Mouse (Mus musculus) kidney, embryonic 14.5 days (tissue): Measurements from ENCODE around the gene Tex12. TPM values are rescaled to one million over a fixed set of nuclear protein-coding genes. Genes with fewer than 3 reads are reported as not detected.

Source experiments
- ATAC-seq: fragments of 200-750 bp; cut with Nextera tagmentation; 2 replicates; pipeline ENCODE4 v1.8.0; 2017; ENCODE audit warnings: moderate number of reproducible peaks, mild to moderate bottlenecking, moderate TSS enrichment, moderate library complexity; ENCODE audit not compliant: low FRiP score, low TSS enrichment
- H3K27ac ChIP-seq: fragments of 300-500 bp; sonication (generic); 2 replicates; pipeline ENCODE4 v1.5.1; 2014; ENCODE audit warnings: low read depth, mild to moderate bottlenecking, low read length, moderate library complexity, mixed read lengths
- H3K27me3 ChIP-seq: fragments of 300-500 bp; sonication (generic); 2 replicates; pipeline ENCODE4 v1.6.1; 2014; ENCODE audit warnings: mild to moderate bottlenecking, low read length; ENCODE audit not compliant: control insufficient read depth, insufficient read depth
- H3K36me3 ChIP-seq: fragments of 300-500 bp; sonication (generic); 2 replicates; pipeline ENCODE4 v1.6.1; 2014; ENCODE audit warnings: low read length, mixed read lengths; ENCODE audit not compliant: control insufficient read depth, insufficient read depth
- H3K4me1 ChIP-seq: fragments of 300-500 bp; sonication (generic); 2 replicates; pipeline ENCODE4 v1.6.1; 2014; ENCODE audit warnings: low read length, mixed read lengths; ENCODE audit not compliant: control insufficient read depth, insufficient read depth
- H3K4me2 ChIP-seq: fragments of 300-500 bp; sonication (generic); replicated peaks from 2 replicates; pipeline ENCODE4 v1.6.1; 2014; ENCODE audit warnings: low read depth, mild to moderate bottlenecking, low read length
- H3K4me3 ChIP-seq: fragments of 300-500 bp; sonication (generic); 2 replicates; pipeline ENCODE4 v1.5.1; 2014; ENCODE audit warnings: mild to moderate bottlenecking, low read length
- H3K9ac ChIP-seq: fragments of 300-500 bp; sonication (generic); 2 replicates; pipeline ENCODE4 v1.6.1; 2014; ENCODE audit warnings: low read depth, mild to moderate bottlenecking, low read length, moderate library complexity
- H3K9me3 ChIP-seq: fragments of 300-500 bp; sonication (generic); 2 replicates; pipeline ENCODE4 v1.6.1; 2016; ENCODE audit warnings: low read length; ENCODE audit not compliant: control insufficient read depth
- WGBS: fragments of 180-500 bp; shearing (Covaris S2); extraction: QIAGEN DNeasy Blood & Tissue Kit; methylation state at CpG from one replicate; pipeline ENCODE4 v1.1.7; 2014; 5-methylcytosine and 5-hydroxymethylcytosine counted together
- polyA plus RNA-seq: library from polyadenylated mRNA; unstranded; fragments of >200 nt; fragmentation: Nextera tagmentation; extraction: Ambion mirVana; gene quantifications from 2 replicates; pipeline ENCODE4 v1.2.1, GENCODE M21; 2014

The Tex12 gene
- polyA plus RNA-seq, 1 experiment from 2014 or later: not detected

GRCm38 (mm10) chr9:50565940-50566339 lies 4.8 kb upstream of the Tex12 start:
- no peaks in the 10 kb centered on the region; the same call in 1 of the 2 replicates for H3K9me3 ChIP-seq
- ATAC-seq: no peak
- H3K27me3 ChIP-seq: no peaks in the 10 kb centered on the region
- no peak overlapping the region for H3K9ac ChIP-seq
- H3K27ac ChIP-seq: no peak overlapping the region
- WGBS: 80% methylated on average over 4 of the region's 4 CpGs
- no peak overlapping the region for H3K4me3 ChIP-seq
- no peaks in the 10 kb centered on the region for H3K36me3 ChIP-seq
- no peaks in the 10 kb centered on the region for H3K4me1 ChIP-seq
- H3K4me2 ChIP-seq: no peak overlapping the region

- no peak for ATAC-seq
- WGBS: 81% methylated on average over 7 of the region's 7 CpGs
- Histone ChIP-seq H3K27ac (no peak overlapping the region), H3K9me3 (no peaks in the 10 kb centered on the region; the same call in 1 of the 2 replicates), H3K4me3 (no peak overlapping the region), H3K4me1 (no peaks in the 10 kb centered on the region), H3K27me3 (no peaks in the 10 kb centered on the region), H3K9ac (no peak overlapping the region), H3K36me3 (no peaks in the 10 kb centered on the region), H3K4me2 (no peak overlapping the region)
Observed at GRCm38 (mm10) chr9:50565173-50565572, 4.0 kb upstream of the Tex12 start.

- WGBS: 78% methylated on average over 2 of the region's 2 CpGs
- ATAC-seq: no peak
Observed at GRCm38 (mm10) chr9:50561918-50562360, 814 bp upstream of the Tex12 start.

GRCm38 (mm10) chr9:50555094-50555446 lies 6.1 kb downstream of the Tex12 start, which contains the start of gene Bco2:
Gene Bco2 (minus strand): TSS chr9:50555181.
- no peak for ATAC-seq
- no peak within 1 kb of the TSS; the same call in 1 of the 2 replicates for H3K9ac ChIP-seq
- H3K36me3 ChIP-seq: no peaks in the 10 kb centered on the region
- no peaks in the 10 kb centered on the region for H3K4me1 ChIP-seq
- H3K4me2 ChIP-seq: no peak within 1 kb of the TSS; the same call in 1 of the 2 replicates
- no peak within 1 kb of the TSS for H3K4me3 ChIP-seq
- no peaks in the 10 kb centered on the region for H3K9me3 ChIP-seq
- no peaks in the 10 kb centered on the region for H3K27me3 ChIP-seq
- WGBS: 29% methylated on average over 2 of the region's 2 CpGs
- H3K27ac ChIP-seq: no peak within 1 kb of the TSS

More at GRCm38 (mm10) chr9:50561918-50562360, 814 bp upstream of the Tex12 start:
- H3K36me3 ChIP-seq: no peaks in the 10 kb centered on the region
- no peaks in the 10 kb centered on the region for H3K4me1 ChIP-seq
- no peak overlapping the region for H3K4me3 ChIP-seq
- no peak overlapping the region for H3K9ac ChIP-seq
- H3K9me3 ChIP-seq: no peaks in the 10 kb centered on the region; the same call in 1 of the 2 replicates
- no peak overlapping the region for H3K27ac ChIP-seq
- H3K27me3 ChIP-seq: no peaks in the 10 kb centered on the region
- no peak overlapping the region for H3K4me2 ChIP-seq

GRCm38 (mm10) chr9:50554241-50555093 lies 6.7 kb downstream of the Tex12 start, which contains the start of gene Il18:
Gene Il18 (plus strand): TSS chr9:50554827.
- no peaks in the 10 kb centered on the region for H3K4me1 ChIP-seq
- 30% methylated on average over 12 of the region's 12 CpGs for WGBS
- no peaks in the 10 kb centered on the region for H3K9me3 ChIP-seq
- ATAC-seq: no peak
- H3K27ac ChIP-seq: no peak within 1 kb of the TSS
- H3K4me2 ChIP-seq: no peak within 1 kb of the TSS; the same call in 1 of the 2 replicates
- H3K27me3 ChIP-seq: no peaks in the 10 kb centered on the region
- no peak within 1 kb of the TSS; the same call in 1 of the 2 replicates for H3K9ac ChIP-seq
- no peak within 1 kb of the TSS for H3K4me3 ChIP-seq
- H3K36me3 ChIP-seq: no peaks in the 10 kb centered on the region

- no peaks in the 10 kb centered on the region for H3K4me1 ChIP-seq
- WGBS: 83% methylated on average over 2 of the region's 2 CpGs
- H3K9me3 ChIP-seq: no peaks in the 10 kb centered on the region
- ATAC-seq: no peak
- H3K4me2 ChIP-seq: no peak overlapping the region
- no peak overlapping the region for H3K4me3 ChIP-seq
- H3K36me3 ChIP-seq: no peaks in the 10 kb centered on the region
- H3K27me3 ChIP-seq: no peaks in the 10 kb centered on the region
- no peak overlapping the region for H3K27ac ChIP-seq
- no peak overlapping the region for H3K9ac ChIP-seq
Observed at GRCm38 (mm10) chr9:50553547-50553946, 7.6 kb downstream of the Tex12 start.

- ATAC-seq: no peak
Observed at GRCm38 (mm10) chr9:50552206-50552605, 8.9 kb downstream of the Tex12 start.

DNA sequence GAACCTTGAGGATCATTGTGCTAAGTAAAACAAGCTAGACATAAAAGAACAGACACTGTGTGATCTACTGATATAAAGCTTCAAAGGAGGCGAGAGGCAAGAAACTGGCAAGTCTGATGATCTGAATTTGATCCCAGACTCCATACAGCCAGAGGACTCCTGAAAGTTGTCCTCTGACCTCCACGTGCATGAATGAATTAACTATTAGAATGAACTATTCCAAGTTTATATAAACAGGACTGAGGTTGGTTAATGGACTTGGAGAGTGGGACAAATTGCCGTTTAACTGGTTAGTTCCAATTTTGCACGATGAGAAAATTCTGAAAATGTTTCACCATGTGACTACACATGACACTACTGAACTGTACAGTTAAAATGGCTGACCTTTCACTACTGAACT lies 12.2 kb downstream of the Tex12 start:
- Histone ChIP-seq H3K4me2 (no peak overlapping the region), H3K4me3 (no peak overlapping the region), H3K4me1 (no peaks in the 10 kb centered on the region), H3K9ac (no peak overlapping the region), H3K27me3 (no peaks in the 10 kb centered on the region), H3K27ac (no peak overlapping the region), H3K36me3 (no peaks in the 10 kb centered on the region), H3K9me3 (no peaks in the 10 kb centered on the region)
- 78% methylated on average over 4 of the region's 4 CpGs for WGBS
- no peak for ATAC-seq

More at GRCm38 (mm10) chr9:50552206-50552605, 8.9 kb downstream of the Tex12 start:
- Histone ChIP-seq H3K9me3 (no peaks in the 10 kb centered on the region), H3K27ac (no peak overlapping the region), H3K4me3 (no peak overlapping the region), H3K9ac (no peak overlapping the region), H3K4me2 (no peak overlapping the region), H3K36me3 (no peaks in the 10 kb centered on the region), H3K27me3 (no peaks in the 10 kb centered on the region), H3K4me1 (no peaks in the 10 kb centered on the region)
- WGBS: 78% methylated on average over 5 of the region's 5 CpGs

- Histone ChIP-seq H3K27ac (no peak overlapping the region), H3K4me3 (no peak overlapping the region), H3K4me2 (no peak overlapping the region), H3K27me3 (no peaks in the 10 kb centered on the region), H3K9ac (no peak overlapping the region), H3K4me1 (no peaks in the 10 kb centered on the region), H3K36me3 (no peaks in the 10 kb centered on the region), H3K9me3 (no peaks in the 10 kb centered on the region)
- ATAC-seq: no peak
- WGBS: 41% methylated on average over 5 of the region's 5 CpGs
Observed at GRCm38 (mm10) chr9:50547859-50548478, 13.2 kb downstream of the Tex12 start.
